Mouse (Mus musculus) midbrain, embryonic 16.5 days (tissue): Measurements from ENCODE around the gene Gbf1. TPM values are rescaled to one million over a fixed set of nuclear protein-coding genes. Genes with fewer than 3 reads are reported as not detected.

Experiments
- ATAC-seq: fragments of 200-750 bp; cut with Nextera tagmentation; 2 replicates; pipeline ENCODE4 v1.8.0; 2017; ENCODE audit warnings: moderate TSS enrichment
- H3K27ac ChIP-seq: fragments of 300-500 bp; sonication (generic); 2 replicates; pipeline ENCODE4 v1.5.1; 2014; ENCODE audit warnings: mild to moderate bottlenecking, low read length, mixed read lengths
- H3K27me3 ChIP-seq: fragments of 300-500 bp; sonication (generic); 2 replicates; pipeline ENCODE4 v1.6.1; 2014; ENCODE audit warnings: low read depth, low read length, mixed read lengths; ENCODE audit not compliant: control insufficient read depth, insufficient read depth
- H3K36me3 ChIP-seq: fragments of 300-500 bp; sonication (generic); 2 replicates; pipeline ENCODE4 v1.6.1; 2014; ENCODE audit warnings: mild to moderate bottlenecking, low read length, moderate library complexity, mixed read lengths; ENCODE audit not compliant: control insufficient read depth, insufficient read depth
- H3K4me1 ChIP-seq: fragments of 300-500 bp; sonication (generic); 2 replicates; pipeline ENCODE4 v1.6.1; 2014; ENCODE audit warnings: mild to moderate bottlenecking, low read length, mixed read lengths; ENCODE audit not compliant: control insufficient read depth, insufficient read depth
- H3K4me2 ChIP-seq: fragments of 300-500 bp; sonication (generic); 2 replicates; pipeline ENCODE4 v1.6.1; 2014; ENCODE audit warnings: mild to moderate bottlenecking, low read length, mixed read lengths
- H3K4me3 ChIP-seq: fragments of 300-500 bp; sonication (generic); 2 replicates; pipeline ENCODE4 v1.5.1; 2014; ENCODE audit warnings: low read depth, mild to moderate bottlenecking, low read length, moderate library complexity, mixed read lengths
- H3K9ac ChIP-seq: fragments of 300-500 bp; sonication (generic); 2 replicates; pipeline ENCODE4 v1.6.1; 2014; ENCODE audit warnings: low read depth, low read length, mixed read lengths
- H3K9me3 ChIP-seq: fragments of 300-500 bp; sonication (generic); replicated peaks from 2 replicates; pipeline ENCODE4 v1.6.1; 2014; ENCODE audit warnings: mild to moderate bottlenecking, low read length, mixed read lengths; ENCODE audit not compliant: control insufficient read depth, poor library complexity, severe bottlenecking
- WGBS: fragments of 180-500 bp; shearing (Covaris S2); extraction: QIAGEN DNeasy Blood & Tissue Kit; methylation state at CpG from one replicate; pipeline ENCODE4 v1.1.7; 2014; 5-methylcytosine and 5-hydroxymethylcytosine counted together
- polyA plus RNA-seq: library from polyadenylated mRNA; unstranded; fragments of >200 nt; fragmentation: Nextera tagmentation; extraction: Ambion mirVana; gene quantifications from 2 replicates; pipeline ENCODE4 v1.2.1, GENCODE M21; 2015

Gbf1 gene
- polyA plus RNA-seq, 1 experiment from 2014 or later: 62.8 TPM

GRCm38 (mm10) chr19:46169396-46169795 lies 17.1 kb downstream of the Gbf1 start:
- no peak overlapping the region for H3K27ac ChIP-seq
- H3K4me1 ChIP-seq: no peaks in the 10 kb centered on the region
- H3K36me3 ChIP-seq: peaks cover 10% of the 10 kb centered on the region
- 56% methylated on average over 3 of the region's 3 CpGs for WGBS
- H3K9ac ChIP-seq: no peak overlapping the region
- no peak overlapping the region for H3K4me3 ChIP-seq
- H3K4me2 ChIP-seq: no peak overlapping the region
- H3K9me3 ChIP-seq: no peaks in the 10 kb centered on the region
- no peaks in the 10 kb centered on the region for H3K27me3 ChIP-seq
- ATAC-seq: no peak

- H3K27me3 ChIP-seq: no peaks in the 10 kb centered on the region
- ATAC-seq: no peak
- WGBS: 58% methylated on average over 1 of the region's 1 CpGs
Observed at GRCm38 (mm10) chr19:46169913-46170312, 17.6 kb downstream of the Gbf1 start.

GRCm38 (mm10) chr19:46172541-46172940 lies 20.2 kb downstream of the Gbf1 start:
- WGBS: 87% methylated on average over 5 of the region's 5 CpGs
- Histone ChIP-seq H3K4me3 (no peak overlapping the region), H3K9me3 (no peaks in the 10 kb centered on the region), H3K4me2 (no peak overlapping the region), H3K27ac (no peak overlapping the region), H3K36me3 (peaks cover 5% of the 10 kb centered on the region; the same call in 1 of the 2 replicates), H3K9ac (no peak overlapping the region), H3K4me1 (0 out of 2 replicates have a peak, but pooled peaks cover 2% of the 10 kb centered on the region), H3K27me3 (no peaks in the 10 kb centered on the region)
- no peak for ATAC-seq

More at GRCm38 (mm10) chr19:46169913-46170312, 17.6 kb downstream of the Gbf1 start:
- Histone ChIP-seq H3K4me3 (no peak overlapping the region), H3K27ac (no peak overlapping the region), H3K4me1 (no peaks in the 10 kb centered on the region), H3K9ac (no peak overlapping the region), H3K9me3 (no peaks in the 10 kb centered on the region), H3K4me2 (no peak overlapping the region), H3K36me3 (peaks cover 10% of the 10 kb centered on the region)

- no peaks in the 10 kb centered on the region for H3K9me3 ChIP-seq
- H3K4me1 ChIP-seq: 0 out of 2 replicates have a peak, but pooled peaks cover 2% of the 10 kb centered on the region
- ATAC-seq: no peak
- no peak overlapping the region for H3K27ac ChIP-seq
- H3K4me2 ChIP-seq: no peak overlapping the region
- H3K9ac ChIP-seq: no peak overlapping the region
- H3K4me3 ChIP-seq: no peak overlapping the region
- no peaks in the 10 kb centered on the region for H3K27me3 ChIP-seq
- peaks cover 5% of the 10 kb centered on the region; the same call in 1 of the 2 replicates for H3K36me3 ChIP-seq
Observed at GRCm38 (mm10) chr19:46175173-46175572, 22.9 kb downstream of the Gbf1 start.

GRCm38 (mm10) chr19:46177046-46177445 lies 24.7 kb downstream of the Gbf1 start:
- H3K4me1 ChIP-seq: 0 out of 2 replicates have a peak, but pooled peaks cover 2% of the 10 kb centered on the region
- WGBS: 43% methylated on average over 5 of the region's 5 CpGs
- H3K4me2 ChIP-seq: no peak overlapping the region
- H3K27me3 ChIP-seq: no peaks in the 10 kb centered on the region
- H3K9me3 ChIP-seq: no peaks in the 10 kb centered on the region
- H3K27ac ChIP-seq: no peak overlapping the region
- no peak for ATAC-seq
- H3K4me3 ChIP-seq: no peak overlapping the region
- no peaks in the 10 kb centered on the region for H3K36me3 ChIP-seq
- H3K9ac ChIP-seq: no peak overlapping the region

- Histone ChIP-seq H3K4me2 (no peak overlapping the region), H3K9me3 (no peaks in the 10 kb centered on the region), H3K4me1 (0 out of 2 replicates have a peak, but pooled peaks cover 2% of the 10 kb centered on the region), H3K27me3 (no peaks in the 10 kb centered on the region), H3K27ac (no peak overlapping the region), H3K4me3 (no peak overlapping the region), H3K36me3 (no peaks in the 10 kb centered on the region), H3K9ac (no peak overlapping the region)
- 93% methylated on average over 2 of the region's 2 CpGs for WGBS
- no peak for ATAC-seq
Observed at GRCm38 (mm10) chr19:46180274-46180673, 28.0 kb downstream of the Gbf1 start.

GRCm38 (mm10) chr19:46182241-46182640 lies 29.9 kb downstream of the Gbf1 start:
- no peaks in the 10 kb centered on the region for H3K27me3 ChIP-seq
- H3K36me3 ChIP-seq: no peaks in the 10 kb centered on the region
- no peaks in the 10 kb centered on the region for H3K9me3 ChIP-seq
- no peaks in the 10 kb centered on the region for H3K4me1 ChIP-seq
- WGBS: 90% methylated on average over 3 of the region's 3 CpGs
- no peak overlapping the region for H3K27ac ChIP-seq
- no peak overlapping the region for H3K9ac ChIP-seq
- H3K4me3 ChIP-seq: no peak overlapping the region
- no peak for ATAC-seq
- no peak overlapping the region for H3K4me2 ChIP-seq

GRCm38 (mm10) chr19:46186611-46187010 lies 34.3 kb downstream of the Gbf1 start:
- Histone ChIP-seq H3K4me1 (0 out of 2 replicates have a peak, but pooled peaks cover 3% of the 10 kb centered on the region), H3K4me3 (no peak overlapping the region), H3K9me3 (no peaks in the 10 kb centered on the region), H3K9ac (no peak overlapping the region), H3K27me3 (no peaks in the 10 kb centered on the region), H3K36me3 (no peaks in the 10 kb centered on the region), H3K4me2 (no peak overlapping the region), H3K27ac (no peak overlapping the region)
- ATAC-seq: no peak
- WGBS: 70% methylated on average over 3 of the region's 3 CpGs

- Histone ChIP-seq H3K4me3 (no peak overlapping the region), H3K4me2 (no peak overlapping the region), H3K36me3 (no peaks in the 10 kb centered on the region), H3K4me1 (0 out of 2 replicates have a peak, but pooled peaks cover 3% of the 10 kb centered on the region), H3K9me3 (no peaks in the 10 kb centered on the region), H3K27me3 (no peaks in the 10 kb centered on the region), H3K9ac (no peak overlapping the region), H3K27ac (no peak overlapping the region)
- ATAC-seq: no peak
- 80% methylated on average over 2 of the region's 2 CpGs for WGBS
Observed at GRCm38 (mm10) chr19:46187203-46187602, 34.9 kb downstream of the Gbf1 start.
